Mouse (Mus musculus) spleen, adult 2 months (tissue): ENCODE measurements around the gene Vamp1.

ENCODE experiments used
- CTCF ChIP-seq: fragments of 200-500 bp; IDR thresholded peaks from 2 replicates; pipeline ENCODE4 v1.5.1; 2011; ENCODE audit warnings: mild to moderate bottlenecking, inconsistent platforms; ENCODE audit not compliant: insufficient read depth, insufficient read length, insufficient replicate concordance; ENCODE audit errors: extremely low read depth
- POLR2A ChIP-seq: fragments of 200-500 bp; IDR thresholded peaks from 2 replicates; pipeline ENCODE4 v1.6.1; 2011; ENCODE audit warnings: low read depth, low read length, inconsistent platforms

DNA sequence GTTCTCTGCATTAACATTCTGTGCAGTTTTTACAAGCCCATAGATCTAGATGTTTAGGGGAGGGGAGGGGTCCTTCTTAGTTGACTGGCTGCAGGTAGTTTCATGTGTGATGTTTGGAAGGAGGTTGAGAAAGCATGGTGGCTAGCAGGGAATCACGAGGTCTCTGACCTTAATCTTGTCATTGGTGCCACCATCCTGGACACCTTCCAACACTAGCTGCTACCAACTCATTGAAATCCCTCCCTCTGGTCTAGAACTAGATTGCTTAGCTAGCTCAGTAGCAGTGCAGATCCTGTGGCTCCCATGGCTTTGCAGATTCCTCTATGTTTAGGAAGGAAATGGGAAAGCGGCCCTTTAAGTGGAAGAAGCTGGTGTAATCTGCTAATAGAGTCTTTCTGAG, 1.5 kb downstream of the Vamp1 start:
- TF ChIP-seq CTCF (no peak), POLR2A (no peak)
